Mouse (Mus musculus): ENCODE data around the gene Retreg2. TPM values are rescaled to one million over a fixed set of nuclear protein-coding genes. Genes with fewer than 3 reads are reported as not detected.

Gene Retreg2
- polyA plus RNA-seq, 1 experiment from 2014 or later, result 72.9 TPM

GRCm38 (mm10) chr1:75136730-75137129 lies 5.8 kb upstream of the Retreg2 start:
- WGBS, result 31% methylated on average over 3 of the region's 3 CpGs
- peak overlapping the region; percentile 97 for H3K27ac ChIP-seq (ENCODE audit: low read depth, low read length)
- peaks cover 25% of the 10 kb centered on the region for H3K36me3 ChIP-seq (ENCODE audit: control insufficient read depth, insufficient read depth, low read length)
- H3K9me3 ChIP-seq (ENCODE audit: control insufficient read depth, low read length), result no peaks in the 10 kb centered on the region
- peaks cover 53% of the 10 kb centered on the region for H3K4me1 ChIP-seq (replicated peaks; ENCODE audit: control insufficient read depth, insufficient read depth, low read length)
- DNase-seq (ENCODE audit: low spot score) (no peak), ATAC-seq (replicated peaks; ENCODE audit: low FRiP score) (peak; percentile 94)
- 0 out of 2 replicates have a peak overlapping the region, but pooled peaks have one; percentile 18 for H3K4me3 ChIP-seq (ENCODE audit: low read depth, low read length)
- H3K27me3 ChIP-seq (replicated peaks; ENCODE audit: control insufficient read depth, insufficient read depth, low read length), result no peaks in the 10 kb centered on the region; the same call in 1 of the 2 replicates
- peak overlapping the region; percentile 93 for H3K4me2 ChIP-seq
- peak overlapping the region; percentile 42 for H3K9ac ChIP-seq (ENCODE audit: low read depth, low read length)

DNA sequence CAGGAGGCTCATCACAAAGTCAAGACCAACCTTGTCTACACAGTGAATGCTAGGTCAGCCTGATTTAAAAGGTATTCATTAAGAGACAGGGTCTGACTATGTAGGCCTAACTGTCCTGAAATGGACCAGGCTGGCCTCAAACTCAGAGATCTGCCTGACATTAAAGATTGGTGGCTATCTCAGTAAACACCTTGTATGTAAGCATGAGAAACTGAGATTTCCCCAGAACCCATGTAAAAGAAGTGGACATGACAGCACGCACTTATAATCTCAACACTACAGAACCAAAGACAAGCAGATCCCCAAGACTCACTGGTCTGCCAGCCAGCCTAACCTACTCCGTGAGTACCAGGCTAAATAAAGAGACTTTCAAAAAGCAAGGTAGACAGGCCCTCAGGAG lies 4.1 kb upstream of the Retreg2 start:
- H3K4me2 ChIP-seq, result peak overlapping the region; percentile 93
- H3K9me3 ChIP-seq (ENCODE audit: control insufficient read depth, low read length), result no peaks in the 10 kb centered on the region
- DNase-seq (ENCODE audit: low spot score), result no peak
- 0 out of 2 replicates have a peak overlapping the region, but pooled peaks have one; percentile 8 for H3K9ac ChIP-seq (ENCODE audit: low read depth, low read length)
- H3K27ac ChIP-seq (ENCODE audit: low read depth, low read length), result peak overlapping the region; percentile 97
- 78% methylated on average over 2 of the region's 2 CpGs for whole genome bisulfite sequencing
- H3K27me3 ChIP-seq (replicated peaks; ENCODE audit: control insufficient read depth, insufficient read depth, low read length), result no peaks in the 10 kb centered on the region
- H3K4me1 ChIP-seq (replicated peaks; ENCODE audit: control insufficient read depth, insufficient read depth, low read length), result peaks cover 51% of the 10 kb centered on the region
- H3K4me3 ChIP-seq (ENCODE audit: low read depth, low read length), result no peak overlapping the region
- peaks cover 25% of the 10 kb centered on the region for H3K36me3 ChIP-seq (ENCODE audit: control insufficient read depth, insufficient read depth, low read length)
- no peak for ATAC-seq (replicated peaks; ENCODE audit: low FRiP score)

DNA sequence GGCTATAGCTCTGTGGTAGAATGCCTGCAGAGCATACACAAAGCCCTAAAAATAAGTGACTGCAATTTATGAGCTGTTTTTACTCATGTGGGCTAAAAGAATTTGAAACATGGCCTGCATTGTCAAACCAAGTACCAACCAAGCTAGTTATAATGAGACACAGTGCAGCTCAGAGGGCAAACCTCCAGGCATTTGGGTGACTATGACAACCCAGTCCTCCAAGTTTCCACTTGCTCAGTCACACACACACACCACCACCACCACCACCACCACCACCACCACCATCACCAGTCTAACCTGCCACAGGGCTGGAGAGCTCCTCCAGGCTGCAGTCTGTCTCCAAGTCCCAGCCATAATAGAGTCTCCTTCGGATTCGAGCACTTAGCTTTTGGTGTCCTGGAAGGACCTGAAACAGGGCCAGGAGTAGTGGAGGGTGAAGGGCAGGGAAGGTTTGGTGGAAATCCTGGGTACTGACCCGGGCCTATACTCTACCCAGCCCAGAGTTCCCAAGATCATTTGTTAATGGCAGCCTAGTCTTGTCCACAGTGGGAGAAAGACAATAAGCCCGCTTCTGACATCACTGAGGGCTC lies 1.9 kb upstream of the Retreg2 start:
- Histone ChIP-seq H3K27me3 (replicated peaks; ENCODE audit: control insufficient read depth, insufficient read depth, low read length) (no peaks in the 10 kb centered on the region), H3K4me1 (replicated peaks; ENCODE audit: control insufficient read depth, insufficient read depth, low read length) (peaks cover 57% of the 10 kb centered on the region), H3K4me3 (ENCODE audit: low read depth, low read length) (peak overlapping the region; percentile 95), H3K36me3 (ENCODE audit: control insufficient read depth, insufficient read depth, low read length) (peaks cover 33% of the 10 kb centered on the region), H3K9me3 (ENCODE audit: control insufficient read depth, low read length) (no peaks in the 10 kb centered on the region), H3K9ac (ENCODE audit: low read depth, low read length) (peak overlapping the region; percentile 97), H3K4me2 (peak overlapping the region; percentile 93), H3K27ac (ENCODE audit: low read depth, low read length) (peak overlapping the region; percentile 98)
- 61% methylated on average over 4 of the region's 4 CpGs for WGBS
- DNase-seq (ENCODE audit: low spot score) (no peak), ATAC-seq (replicated peaks; ENCODE audit: low FRiP score) (no peak)

DNA sequence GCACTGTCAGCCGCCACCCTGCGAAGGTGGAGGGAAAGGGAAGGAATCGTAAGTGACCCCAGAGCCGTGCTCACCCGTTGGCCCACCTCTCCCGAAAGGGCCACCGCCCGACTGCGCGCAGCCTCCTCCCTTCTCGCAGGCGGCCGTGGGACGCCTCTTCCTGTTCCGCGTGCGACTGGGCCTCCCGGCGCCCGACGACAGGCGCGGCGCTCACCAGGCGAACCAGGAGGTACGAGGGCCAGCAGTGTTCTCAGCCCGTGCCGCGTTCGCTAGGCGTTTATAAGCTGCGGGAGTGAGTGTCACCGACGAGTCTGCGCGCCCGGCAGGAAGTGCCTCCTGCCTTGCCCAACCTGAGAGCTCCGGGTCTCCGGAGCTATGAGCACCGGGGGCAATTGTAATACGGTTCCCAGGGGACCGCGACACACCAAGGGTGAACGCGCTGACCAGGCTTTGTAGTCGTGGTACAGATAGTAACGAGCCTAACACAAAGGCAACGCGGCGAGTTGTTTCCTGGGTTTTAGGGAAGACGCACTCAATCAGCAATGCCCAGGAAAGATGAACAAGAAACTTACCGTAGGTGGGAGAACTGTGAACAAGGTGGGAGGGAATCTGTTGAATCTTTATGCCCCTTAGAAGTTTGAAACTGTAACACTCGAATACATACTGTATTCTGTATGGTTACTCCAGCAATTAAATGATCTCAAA lies 940 bp upstream of the Retreg2 start:
- ATAC-seq (replicated peaks; ENCODE audit: low FRiP score) (peak; percentile 36), DNase-seq (ENCODE audit: low spot score) (peak; percentile 74)
- Histone ChIP-seq H3K27me3 (replicated peaks; ENCODE audit: control insufficient read depth, insufficient read depth, low read length) (no peaks in the 10 kb centered on the region), H3K36me3 (ENCODE audit: control insufficient read depth, insufficient read depth, low read length) (peaks cover 35% of the 10 kb centered on the region), H3K27ac (ENCODE audit: low read depth, low read length) (peak overlapping the region; percentile 98), H3K9ac (ENCODE audit: low read depth, low read length) (peak overlapping the region; percentile 97), H3K4me2 (peak overlapping the region; percentile 93), H3K4me3 (ENCODE audit: low read depth, low read length) (peak overlapping the region; percentile 95), H3K4me1 (replicated peaks; ENCODE audit: control insufficient read depth, insufficient read depth, low read length) (peaks cover 48% of the 10 kb centered on the region), H3K9me3 (ENCODE audit: control insufficient read depth, low read length) (no peaks in the 10 kb centered on the region)
- under 1% methylated on average over 53 of the region's 53 CpGs for WGBS

DNA sequence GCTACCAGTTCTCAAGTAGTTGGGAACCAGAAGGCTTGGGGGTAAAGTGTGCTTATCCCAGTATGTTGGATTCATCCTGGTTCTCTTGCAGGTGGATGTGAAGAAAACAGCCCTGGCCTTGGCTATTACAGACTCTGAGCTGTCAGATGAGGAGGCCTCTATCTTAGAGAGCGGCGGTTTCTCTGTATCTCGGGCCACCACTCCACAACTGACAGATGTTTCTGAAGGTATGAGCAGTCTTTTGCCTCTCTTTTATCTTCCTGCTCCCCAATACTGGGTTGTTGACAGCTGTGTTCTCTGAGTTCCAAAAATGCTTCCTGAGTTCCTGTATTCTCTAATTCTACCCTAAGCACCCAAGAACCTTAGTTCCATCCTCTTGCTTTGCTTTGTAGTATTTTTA lies 3.0 kb downstream of the Retreg2 start:
- ATAC-seq (replicated peaks; ENCODE audit: low FRiP score), result peak; percentile 42
- Histone ChIP-seq H3K27ac (ENCODE audit: low read depth, low read length) (peak overlapping the region; percentile 41; the same call in 1 of the 2 replicates), H3K4me3 (ENCODE audit: low read depth, low read length) (no peak overlapping the region; the same call in 1 of the 2 replicates), H3K4me1 (replicated peaks; ENCODE audit: control insufficient read depth, insufficient read depth, low read length) (peaks cover 14% of the 10 kb centered on the region), H3K9ac (ENCODE audit: low read depth, low read length) (no peak overlapping the region), H3K9me3 (ENCODE audit: control insufficient read depth, low read length) (no peaks in the 10 kb centered on the region), H3K36me3 (ENCODE audit: control insufficient read depth, insufficient read depth, low read length) (peaks cover 31% of the 10 kb centered on the region), H3K27me3 (replicated peaks; ENCODE audit: control insufficient read depth, insufficient read depth, low read length) (no peaks in the 10 kb centered on the region), H3K4me2 (peak overlapping the region; percentile 93)
- WGBS, result 56% methylated on average over 3 of the region's 3 CpGs
- DNase-seq (ENCODE audit: low spot score), result no peak

DNA sequence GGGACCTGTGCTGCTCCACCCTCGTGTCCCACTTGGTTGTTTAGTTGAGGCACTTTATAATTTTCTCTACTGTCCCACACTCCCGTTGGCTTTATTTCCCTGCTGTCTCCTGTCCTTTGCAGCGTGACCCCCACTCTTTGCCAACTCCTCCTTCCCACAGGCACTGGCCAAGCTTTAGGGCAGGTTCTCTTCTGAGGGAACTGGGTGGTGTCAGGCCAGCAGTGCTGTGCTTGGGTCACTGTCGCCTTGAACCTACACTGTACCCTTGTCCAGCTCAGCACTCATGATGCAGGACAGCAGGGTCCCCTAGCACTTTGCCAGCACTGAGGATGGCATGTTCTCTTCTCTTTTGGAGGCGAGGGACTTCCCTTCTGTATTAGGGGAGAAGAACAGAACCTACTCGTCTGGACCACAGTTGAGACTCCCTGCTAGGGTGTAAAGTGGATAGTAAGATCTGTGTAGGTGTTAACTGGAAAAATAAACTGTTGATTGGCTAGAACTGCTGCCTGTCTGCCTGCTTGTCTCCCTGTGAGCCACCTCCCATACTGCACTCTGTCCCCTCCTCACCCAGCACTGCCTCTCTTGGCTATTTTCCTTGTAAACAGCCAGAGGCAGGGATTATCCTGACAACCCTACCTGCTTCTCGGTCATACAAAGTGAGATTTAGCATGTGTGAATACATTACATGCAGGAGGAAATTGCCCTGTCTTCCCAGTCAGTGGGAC lies 5.0 kb downstream of the Retreg2 start:
- no peak overlapping the region for H3K27ac ChIP-seq (ENCODE audit: low read depth, low read length)
- 85% methylated on average over 7 of the region's 7 CpGs for WGBS

GRCm38 (mm10) chr1:75148727-75149126 lies 6.1 kb downstream of the Retreg2 start:
- no peak overlapping the region for H3K9ac ChIP-seq (ENCODE audit: low read depth, low read length)
- no peak overlapping the region for H3K27ac ChIP-seq (ENCODE audit: low read depth, low read length)
- H3K4me3 ChIP-seq (ENCODE audit: low read depth, low read length), result no peak overlapping the region
- ATAC-seq (replicated peaks; ENCODE audit: low FRiP score), result no peak
- peaks cover 8% of the 10 kb centered on the region for H3K4me1 ChIP-seq (replicated peaks; ENCODE audit: control insufficient read depth, insufficient read depth, low read length)
- WGBS, result 88% methylated on average over 4 of the region's 4 CpGs
- H3K4me2 ChIP-seq, result no peak overlapping the region
- H3K9me3 ChIP-seq (ENCODE audit: control insufficient read depth, low read length), result no peaks in the 10 kb centered on the region
- DNase-seq (ENCODE audit: low spot score), result no peak
- no peaks in the 10 kb centered on the region for H3K27me3 ChIP-seq (replicated peaks; ENCODE audit: control insufficient read depth, insufficient read depth, low read length)
- H3K36me3 ChIP-seq (ENCODE audit: control insufficient read depth, insufficient read depth, low read length), result peaks cover 31% of the 10 kb centered on the region

More for the DNA sequence above, 5.0 kb downstream of the Retreg2 start:
- no peaks in the 10 kb centered on the region for H3K27me3 ChIP-seq (replicated peaks; ENCODE audit: control insufficient read depth, insufficient read depth, low read length)
- no peak overlapping the region for H3K4me3 ChIP-seq (ENCODE audit: low read depth, low read length)
- peaks cover 31% of the 10 kb centered on the region for H3K36me3 ChIP-seq (ENCODE audit: control insufficient read depth, insufficient read depth, low read length)
- H3K9ac ChIP-seq (ENCODE audit: low read depth, low read length), result no peak overlapping the region
- H3K9me3 ChIP-seq (ENCODE audit: control insufficient read depth, low read length), result no peaks in the 10 kb centered on the region
- ATAC-seq (replicated peaks; ENCODE audit: low FRiP score), result no peak
- peaks cover 11% of the 10 kb centered on the region for H3K4me1 ChIP-seq (replicated peaks; ENCODE audit: control insufficient read depth, insufficient read depth, low read length)
- no peak overlapping the region for H3K4me2 ChIP-seq
- no peak for DNase-seq (ENCODE audit: low spot score)

DNA sequence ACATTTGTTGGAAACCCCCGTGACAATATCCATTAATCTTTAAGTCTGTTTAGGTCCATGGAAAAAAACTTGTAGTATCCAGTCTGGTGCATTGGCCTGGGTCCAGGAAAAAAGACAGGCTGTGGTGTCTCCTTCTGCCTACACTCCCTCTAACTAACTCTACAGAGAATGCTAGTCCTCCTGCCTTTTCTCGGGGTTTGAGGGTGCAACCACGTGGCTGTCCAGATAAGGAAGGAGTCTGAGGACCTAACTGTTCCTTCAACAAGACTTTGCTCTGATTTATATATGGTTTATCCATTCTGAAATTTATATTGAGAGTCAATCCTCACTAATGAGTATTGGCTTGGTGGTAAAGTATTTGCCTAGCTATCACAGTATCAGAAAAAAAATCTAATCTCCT lies 13.3 kb downstream of the Retreg2 start:
- DNase-seq (ENCODE audit: low spot score), result no peak
- H3K9me3 ChIP-seq (ENCODE audit: control insufficient read depth, low read length), result no peaks in the 10 kb centered on the region
- H3K4me3 ChIP-seq (ENCODE audit: low read depth, low read length), result no peak overlapping the region
- H3K4me2 ChIP-seq, result no peak overlapping the region
- WGBS, result 37% methylated on average over 3 of the region's 3 CpGs
- no peak for ATAC-seq (replicated peaks; ENCODE audit: low FRiP score)
- H3K27ac ChIP-seq (ENCODE audit: low read depth, low read length), result no peak overlapping the region
- no peak overlapping the region for H3K9ac ChIP-seq (ENCODE audit: low read depth, low read length)
- peaks cover 7% of the 10 kb centered on the region; the same call in 1 of the 2 replicates for H3K4me1 ChIP-seq (replicated peaks; ENCODE audit: control insufficient read depth, insufficient read depth, low read length)
- H3K36me3 ChIP-seq (ENCODE audit: control insufficient read depth, insufficient read depth, low read length), result no peaks in the 10 kb centered on the region
- no peaks in the 10 kb centered on the region for H3K27me3 ChIP-seq (replicated peaks; ENCODE audit: control insufficient read depth, insufficient read depth, low read length)
